Mouse (Mus musculus): ENCODE measurements at regions not wholly inside any gene's neighbourhood (a gene's known extent, or its start where the extent isn't known, plus 50 kb on each side); places are given as distances from the start of the nearest gene placed in this dataset.

DNA sequence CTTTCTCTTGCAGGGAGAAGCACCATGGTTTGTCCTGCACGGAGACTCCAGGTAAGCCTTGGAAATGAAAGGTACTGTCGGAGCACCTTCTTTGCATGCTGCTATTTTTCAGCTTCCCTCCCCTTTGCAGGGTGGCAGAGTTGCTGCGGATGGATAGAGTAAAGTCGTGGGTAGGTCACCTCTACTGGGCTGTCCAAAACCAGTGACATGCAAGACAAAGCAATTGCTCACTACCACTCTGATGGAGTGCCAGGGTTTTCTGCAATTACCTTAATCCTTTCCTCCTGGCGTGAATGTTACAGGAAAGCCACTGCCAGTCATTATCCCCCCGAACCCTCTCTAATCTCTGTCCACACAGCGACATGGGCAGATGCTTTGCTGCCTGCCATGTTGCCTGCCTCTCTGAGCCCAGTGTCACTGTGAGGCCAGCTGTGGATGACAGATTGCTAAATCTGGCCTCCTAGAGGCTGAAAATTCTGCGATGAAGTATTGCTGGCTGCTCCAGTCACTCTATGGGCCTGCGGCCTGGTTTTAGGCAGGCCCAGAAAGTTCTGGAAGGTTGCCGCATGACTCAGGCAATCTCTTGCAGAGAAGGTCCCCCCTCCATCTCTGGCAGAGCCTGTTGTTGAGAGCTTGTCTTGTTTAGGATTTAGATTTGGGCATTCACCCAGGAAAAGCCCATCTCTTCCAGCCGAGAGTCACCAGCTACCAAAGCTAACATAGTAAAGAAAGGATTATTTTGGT, 54.1 kb upstream of the Sod3 start:
- in situ Hi-C loops (cut with MboI, MseI), result no loop called here

GRCm38 (mm10) chr5:52296303-52296702, 67.3 kb upstream of the Sod3 start:
- in situ Hi-C loops (cut with MboI, MseI), result loop anchor here in 1 of 2 experiments (10.0 kb wide), 1 partner anchor 172 kb away; no protein-coding TSS in a partner anchor

DNA sequence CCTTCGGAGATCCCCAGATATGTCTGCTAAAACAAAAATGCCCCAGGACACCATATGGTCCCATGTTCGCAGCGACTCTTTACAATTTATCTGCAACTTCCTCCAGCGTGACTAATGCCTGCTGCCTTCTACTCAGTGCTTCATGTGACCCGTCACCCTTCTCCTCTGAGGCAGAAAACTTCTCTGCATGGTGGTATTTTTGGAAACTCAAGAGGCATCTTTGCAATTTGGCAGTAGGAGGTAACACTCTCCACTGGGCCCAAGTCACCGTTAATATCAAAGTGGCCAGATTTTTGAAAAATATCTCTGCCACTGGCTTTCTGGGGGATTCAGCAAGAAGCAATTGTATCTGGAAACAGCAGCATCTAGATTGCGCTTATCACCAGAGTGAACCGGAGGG, 69.1 kb upstream of the Sod3 start:
- in situ Hi-C loops (cut with MboI, MseI), result loop anchor here in 1 of 2 experiments (10.0 kb wide), 1 partner anchor 170 kb away; no protein-coding TSS in a partner anchor

GRCm38 (mm10) chr5:52288319-52288718, 75.3 kb upstream of the Sod3 start:
- in situ Hi-C loops (cut with MboI, MseI), result no loop called here

- in situ Hi-C loops (cut with MboI, MseI), result no loop called here
Measured at GRCm38 (mm10) chr5:52280871-52281270, 82.7 kb upstream of the Sod3 start.

- in situ Hi-C loops (cut with MboI, MseI), result no loop called here
Measured at GRCm38 (mm10) chr5:52278111-52278510, 85.5 kb upstream of the Sod3 start.

DNA sequence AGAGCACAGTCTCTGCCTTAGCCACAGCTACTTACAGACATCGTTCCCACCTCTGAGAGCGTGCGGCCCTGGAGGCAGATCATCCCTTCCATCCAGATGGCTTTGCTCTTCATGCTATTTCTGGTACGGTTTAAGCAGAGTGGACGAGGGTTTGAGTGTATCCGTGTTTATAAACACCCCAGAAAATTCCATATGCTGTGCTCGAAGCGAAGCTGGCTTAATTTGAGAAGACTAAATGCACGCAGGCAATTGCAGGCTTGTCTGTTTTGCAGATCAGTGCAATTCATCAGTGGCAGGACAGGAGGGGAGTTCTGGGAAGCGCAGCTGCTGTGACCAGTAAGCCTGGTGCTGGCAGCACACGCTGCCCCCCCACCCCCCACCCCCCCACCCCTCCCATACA, 72.9 kb upstream of the Dhx15 start:
- in situ Hi-C loops (cut with MboI, MseI), result no loop called here

DNA sequence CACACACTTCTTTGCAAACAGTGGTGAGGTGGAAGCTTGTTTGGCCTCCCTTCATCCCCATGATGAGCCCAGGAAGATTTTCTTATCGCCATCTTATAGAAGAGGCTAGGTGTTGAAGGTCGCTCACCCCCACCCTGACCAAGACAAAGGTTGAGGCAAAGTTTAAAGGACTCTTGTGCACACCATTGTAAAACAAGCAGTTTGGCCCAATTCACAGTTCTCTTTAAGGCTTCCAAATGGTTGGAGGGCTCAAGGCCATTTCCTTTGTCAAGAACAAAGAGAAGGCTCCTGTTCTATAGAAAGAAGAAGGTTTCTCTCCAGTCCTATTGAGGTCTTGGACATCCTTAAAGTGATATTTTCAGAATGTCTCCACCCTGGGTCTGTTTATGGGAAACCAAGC, 67.8 kb upstream of the Dhx15 start:
- in situ Hi-C loops (cut with MboI, MseI), result no loop called here

DNA sequence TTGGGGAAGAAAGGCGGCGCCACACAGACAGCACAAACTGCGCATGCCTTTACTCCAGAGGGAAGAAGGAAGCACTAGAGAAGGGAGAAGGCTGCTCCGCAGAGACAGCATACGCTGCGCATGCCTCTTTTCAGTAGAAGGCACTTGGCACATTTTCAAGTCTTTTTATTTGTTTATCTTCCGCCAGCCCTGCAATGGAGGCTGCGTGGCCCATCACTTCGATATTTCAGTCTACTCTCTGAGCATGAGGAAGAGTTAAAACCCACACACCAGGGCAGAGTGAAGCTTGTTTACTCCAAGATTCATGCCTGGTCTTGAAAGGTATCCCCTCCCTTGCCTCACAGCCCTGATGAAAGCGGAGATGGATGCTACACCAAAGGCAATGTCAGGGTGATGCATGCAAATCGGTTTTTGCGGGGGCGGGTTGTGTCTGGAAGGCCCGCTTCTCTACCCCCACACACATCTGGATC, 64.3 kb upstream of the Dhx15 start:
- in situ Hi-C loops (cut with MboI, MseI), result no loop called here

DNA sequence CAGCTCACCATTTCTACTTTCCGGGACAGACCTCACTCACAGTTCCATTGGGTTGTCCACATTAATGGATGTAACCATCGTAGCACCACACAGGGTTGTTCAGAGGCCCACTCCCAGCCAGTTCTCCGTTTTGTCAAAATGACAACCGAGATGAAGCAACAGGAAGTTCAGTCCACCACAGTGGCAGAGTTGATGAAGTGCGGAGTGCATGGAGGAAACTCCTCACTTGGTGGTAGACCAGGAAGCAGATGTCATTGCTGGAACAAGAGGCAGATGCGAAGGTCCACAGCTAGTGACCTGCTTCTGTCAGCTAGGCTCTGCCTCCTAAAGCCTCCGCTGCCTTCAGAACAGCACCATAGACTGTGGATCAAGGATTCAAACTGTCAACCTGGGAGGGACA, 59.5 kb upstream of the Dhx15 start:
- in situ Hi-C loops (cut with MboI, MseI), result no loop called here

DNA sequence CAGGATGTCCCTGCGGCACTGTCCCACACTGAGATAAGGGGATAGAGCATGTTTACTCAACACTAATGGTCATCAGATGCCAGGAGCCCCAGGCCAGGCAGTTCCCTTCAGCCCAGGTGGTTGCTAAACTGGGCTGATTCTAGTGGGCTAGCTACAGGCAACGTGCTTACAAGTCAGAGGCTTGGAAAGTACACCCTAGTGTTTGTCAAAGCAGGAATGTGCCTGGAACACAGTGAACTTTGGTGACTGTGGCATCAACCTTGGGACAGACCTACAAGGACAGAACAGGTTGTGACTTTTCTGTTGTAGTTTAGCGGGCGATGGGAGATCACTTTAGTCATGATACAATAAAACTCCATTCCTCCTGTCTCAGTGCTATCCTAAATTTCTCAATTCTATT, 53.6 kb upstream of the Dhx15 start:
- in situ Hi-C loops (cut with MboI, MseI), result no loop called here

DNA sequence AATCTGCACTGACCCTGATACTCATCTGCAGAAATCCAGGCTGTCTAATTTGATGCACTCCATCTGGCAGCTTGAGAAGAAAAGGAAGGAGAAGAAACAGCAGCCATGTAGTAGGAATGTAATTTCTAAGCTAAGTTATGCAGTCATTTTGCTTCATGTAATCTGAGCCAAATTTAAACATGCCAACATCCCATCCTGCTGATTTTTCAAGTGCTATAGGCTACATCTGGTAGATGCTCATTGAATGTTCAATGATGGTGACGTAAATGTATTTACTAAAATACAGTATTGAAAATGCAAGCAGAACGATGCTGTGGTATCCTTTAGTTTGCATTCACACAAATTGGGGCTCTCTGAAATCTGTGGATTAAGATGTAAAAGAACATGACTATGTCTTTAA, 52.1 kb upstream of the Dhx15 start:
- in situ Hi-C loops (cut with MboI, MseI), result no loop called here

GRCm38 (mm10) chr5:52240540-52240939, 50.2 kb upstream of the Dhx15 start:
- in situ Hi-C loops (cut with MboI, MseI), result no loop called here

Data from T-helper 17 cell (primary cell).